Mouse (Mus musculus): ENCODE measurements around the gene Bcl9. TPM values are rescaled to one million over a fixed set of nuclear protein-coding genes. Genes with fewer than 3 reads are reported as not detected.
A peak's percentile ranks its signal among the peaks of the same experiment; 100 is the strongest.

Bcl9 gene
- polyA plus RNA-seq, 1 experiment, result 15.2 TPM

- Histone ChIP-seq H3K27ac (ENCODE audit: insufficient read depth, low read length) (no peak overlapping the region), H3K4me1 (ENCODE audit: control insufficient read depth, insufficient read depth, insufficient read length) (no peaks in the 10 kb centered on the region; the same call in 1 of the 2 replicates), H3K4me3 (ENCODE audit: extremely low read depth, insufficient read depth, insufficient read length) (peak overlapping the region; percentile 58), H3K36me3 (ENCODE audit: control insufficient read depth, insufficient read depth, low read length) (no peaks in the 10 kb centered on the region), H3K27me3 (ENCODE audit: control insufficient read depth, insufficient read depth, low read length) (no peaks in the 10 kb centered on the region)
- DNase-seq (ENCODE audit: low read depth in 1 of 2, low spot score in 2 of 2), result peak; percentile 18 to 40
- TF ChIP-seq CTCF (IDR thresholded peaks at IDR 0.05; ENCODE audit: extremely low read depth, insufficient read depth, insufficient read length, insufficient replicate concordance), result no peak
- no peak for TF ChIP-seq POLR2A (IDR thresholded peaks at IDR 0.05; ENCODE audit: low read depth, low read length)
- WGBS, result 5% methylated on average over 17 of the region's 17 CpGs
These were observed 139.6 kb downstream of the Bcl9 start for GRCm38 (mm10) chr3:97157958-97158599.

GRCm38 (mm10) chr3:97157308-97157707, 140.4 kb downstream of the Bcl9 start:
- Histone ChIP-seq H3K27me3 (ENCODE audit: control insufficient read depth, insufficient read depth, low read length) (no peaks in the 10 kb centered on the region), H3K27ac (ENCODE audit: insufficient read depth, low read length) (no peak overlapping the region), H3K4me1 (ENCODE audit: control insufficient read depth, insufficient read depth, insufficient read length) (no peaks in the 10 kb centered on the region; the same call in 1 of the 2 replicates), H3K4me3 (ENCODE audit: extremely low read depth, insufficient read depth, insufficient read length) (no peak overlapping the region), H3K36me3 (ENCODE audit: control insufficient read depth, insufficient read depth, low read length) (no peaks in the 10 kb centered on the region)
- DNase-seq (ENCODE audit: low read depth in 1 of 2, low spot score in 2 of 2), result no peak
- WGBS, result 81% methylated on average over 1 of the region's 1 CpGs
- TF ChIP-seq POLR2A (IDR thresholded peaks at IDR 0.05; ENCODE audit: low read depth, low read length) (no peak), CTCF (IDR thresholded peaks at IDR 0.05; ENCODE audit: extremely low read depth, insufficient read depth, insufficient read length, insufficient replicate concordance) (no peak)

GRCm38 (mm10) chr3:97156431-97156830, 141.3 kb downstream of the Bcl9 start:
- no peak overlapping the region for H3K27ac ChIP-seq (ENCODE audit: insufficient read depth, low read length)
- WGBS, result 91% methylated on average over 6 of the region's 6 CpGs

More at GRCm38 (mm10) chr3:97156431-97156830, 141.3 kb downstream of the Bcl9 start:
- Histone ChIP-seq H3K27me3 (ENCODE audit: control insufficient read depth, insufficient read depth, low read length) (no peaks in the 10 kb centered on the region), H3K4me1 (ENCODE audit: control insufficient read depth, insufficient read depth, insufficient read length) (no peaks in the 10 kb centered on the region; the same call in 1 of the 2 replicates), H3K36me3 (ENCODE audit: control insufficient read depth, insufficient read depth, low read length) (no peaks in the 10 kb centered on the region), H3K4me3 (ENCODE audit: extremely low read depth, insufficient read depth, insufficient read length) (no peak overlapping the region)
- no peak for DNase-seq (ENCODE audit: low read depth in 1 of 2, low spot score in 2 of 2)
- no peak for TF ChIP-seq POLR2A (IDR thresholded peaks at IDR 0.05; ENCODE audit: low read depth, low read length)

Other genes with a start within 250 kb of the Bcl9 start
- gene Acp6, start 139.1 kb downstream of the Bcl9 start, polyA plus RNA-seq (2012; rRNA removed), result 21.8 and 26.9 TPM in 2 replicates
- gene Olfr1402, start 124.1 kb upstream of the Bcl9 start, polyA plus RNA-seq (2012; rRNA removed), result not detected in 2 replicates

Data from spleen, adult 2 months (tissue).